ENCODE assay signal across 1 mouse cellular context in genomic region chr2:101652204-101652920, GRCm38 (mm10).
A peak's percentile ranks its signal among the peaks of the same experiment; 100 is the strongest.
TF ChIP-seq lines count a peak whose summit lies in the region.

No protein-coding gene starts in this region.

TF ChIP-seq in MEL, 35 proteins besides CTCF, POLR2A, EP300 and RAD21 (continued from another document):
- TF ChIP-seq ZMIZ1 (IDR thresholded peaks at IDR 0.05; ENCODE audit: low read depth, low read length) (no peak), POLR2AphosphoS5 (IDR thresholded peaks at IDR 0.05; ENCODE audit: borderline replicate concordance, low read depth, low read length) (no peak), BHLHE40 (IDR thresholded peaks at IDR 0.05; ENCODE audit: borderline replicate concordance, low read depth, low read length) (no peak), CHD2 (IDR thresholded peaks at IDR 0.05; ENCODE audit: low read length) (no peak), ETS1 (IDR thresholded peaks at IDR 0.05; ENCODE audit: low read depth, low read length) (0 out of 2 replicates have a peak, but pooled peaks have one; percentile 9), RCOR1 (IDR thresholded peaks at IDR 0.05; ENCODE audit: low read depth, low read length) (no peak), USF1 (IDR thresholded peaks at IDR 0.05; ENCODE audit: low read depth, low read length) (no peak), POLR2AphosphoS2 (IDR thresholded peaks at IDR 0.05; ENCODE audit: low read length) (no peak), GABPA (IDR thresholded peaks at IDR 0.05; ENCODE audit: low read depth, low read length) (no peak), NELFE (IDR thresholded peaks at IDR 0.05; ENCODE audit: low read depth, low read length) (no peak), MYC (IDR thresholded peaks at IDR 0.05; ENCODE audit: low read depth, low read length) (no peak), TBP (IDR thresholded peaks at IDR 0.05; ENCODE audit: low read depth, low read length) (no peak), MAX (IDR thresholded peaks at IDR 0.05; ENCODE audit: low read length) (no peak), ZNF384 (IDR thresholded peaks at IDR 0.05; ENCODE audit: low read depth, low read length) (no peak), E2F4 (IDR thresholded peaks at IDR 0.05; ENCODE audit: borderline replicate concordance, low read depth, low read length) (no peak), MXI1 (IDR thresholded peaks at IDR 0.05; ENCODE audit: low read depth, low read length) (no peak), CHD1 (IDR thresholded peaks at IDR 0.05; ENCODE audit: low read depth, low read length) (no peak), MAZ (IDR thresholded peaks at IDR 0.05; ENCODE audit: low read depth, low read length) (no peak), ZKSCAN1 (IDR thresholded peaks at IDR 0.05; ENCODE audit: low read depth, low read length) (no peak), SIN3A (IDR thresholded peaks at IDR 0.05; ENCODE audit: low read length) (no peak), NRF1 (IDR thresholded peaks at IDR 0.05; ENCODE audit: insufficient read depth, low read depth, low read length, poor library complexity, severe bottlenecking) (no peak)
